Mouse (Mus musculus) large intestine, adult 2 months (tissue): ENCODE data around the gene Deup1. TPM values are rescaled to one million over a fixed set of nuclear protein-coding genes. Genes with fewer than 3 reads are reported as not detected.

Experiments
- DNase-seq: peaks from one replicate; pipeline ENCODE4 v3.0.0-alpha.2; 2012; ENCODE audit warnings: low read depth, low spot score
- WGBS: fragments of 180-500 bp; shearing (Covaris S2); methylation state at CpG from one replicate; pipeline ENCODE4 v1.1.7; 2018; 5-methylcytosine and 5-hydroxymethylcytosine counted together
- polyA plus RNA-seq: library from polyadenylated mRNA; depleted of rRNA; stranded (reverse); fragments of >200 nt; gene quantifications from 2 replicates; pipeline ENCODE4 v1.2.3, GENCODE M21; 2012

Gene Deup1
- polyA plus RNA-seq, 1 experiment: 0.06 TPM

- DNase-seq: no peak
Measured at GRCm38 (mm10) chr9:15536861-15537426, 90.8 kb downstream of the Deup1 start.

GRCm38 (mm10) chr9:15535418-15535817 lies 92.3 kb downstream of the Deup1 start:
- WGBS: 30% methylated on average over 5 of the region's 5 CpGs
- DNase-seq: no peak

More at GRCm38 (mm10) chr9:15536861-15537426, 90.8 kb downstream of the Deup1 start:
- WGBS: 56% methylated on average over 5 of the region's 5 CpGs

- WGBS: 94% methylated on average over 2 of the region's 2 CpGs
- no peak for DNase-seq
Measured at GRCm38 (mm10) chr9:15534110-15534509, 93.6 kb downstream of the Deup1 start.

DNA sequence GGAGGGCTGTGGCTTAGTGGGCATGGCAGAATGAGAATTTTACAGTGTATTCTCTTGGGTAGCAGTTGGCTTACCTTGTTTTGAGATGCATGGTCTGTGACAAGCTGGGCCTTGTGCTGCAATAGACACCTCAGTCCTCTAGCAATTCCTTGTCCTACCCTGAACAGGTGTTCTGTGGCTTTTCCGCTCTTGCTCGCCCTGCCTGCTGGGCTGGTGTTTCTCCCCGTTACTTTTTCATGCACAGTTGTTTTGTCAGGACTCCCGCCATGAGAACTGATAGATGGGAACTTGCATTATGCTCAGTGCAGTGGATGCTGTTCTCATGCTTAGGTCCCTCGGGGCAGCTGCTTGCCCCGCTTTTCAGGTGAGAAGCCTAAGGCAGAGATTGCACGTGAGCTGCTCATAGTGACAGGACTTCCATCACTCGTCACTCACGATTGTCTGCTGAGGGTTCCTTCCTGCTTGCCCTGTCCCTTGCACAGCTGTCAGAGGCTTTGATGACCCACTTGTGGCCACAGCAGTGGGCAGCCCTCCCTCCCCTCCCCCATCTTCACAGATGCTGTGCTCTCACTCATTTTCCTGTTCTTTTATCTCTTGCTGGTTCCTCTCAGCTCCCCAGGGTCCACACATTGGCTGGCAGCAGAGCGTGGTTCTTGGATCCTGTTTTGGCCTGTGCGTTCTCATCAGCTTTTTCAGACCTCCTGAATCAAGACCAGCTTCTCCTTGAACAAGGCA lies 94.2 kb downstream of the Deup1 start:
- 86% methylated on average over 11 of the region's 11 CpGs for WGBS
- no peak for DNase-seq

DNA sequence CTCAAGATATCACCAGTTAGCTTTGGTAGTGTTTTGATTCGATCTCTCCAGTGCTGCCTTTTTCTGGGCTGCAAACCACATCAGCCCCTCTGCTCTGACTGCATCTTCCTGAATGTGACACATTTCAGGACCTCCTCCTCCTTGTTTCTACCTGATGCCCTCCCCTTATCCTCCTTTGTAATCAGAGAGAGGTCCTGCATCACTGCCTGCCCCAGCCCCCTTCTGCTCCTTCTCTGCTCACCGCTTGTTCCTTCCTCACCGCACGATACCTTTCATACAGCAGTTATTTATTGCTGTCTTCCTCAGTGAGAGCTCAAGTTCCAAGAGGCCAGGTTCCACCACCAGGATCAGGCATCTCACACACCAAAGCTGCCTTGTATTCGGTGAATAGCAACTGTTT lies 96.5 kb downstream of the Deup1 start:
- DNase-seq: no peak
- WGBS: 82% methylated on average over 5 of the region's 5 CpGs

GRCm38 (mm10) chr9:15529965-15530320 lies 97.8 kb downstream of the Deup1 start:
- DNase-seq: no peak
- WGBS: 76% methylated on average over 2 of the region's 2 CpGs

DNA sequence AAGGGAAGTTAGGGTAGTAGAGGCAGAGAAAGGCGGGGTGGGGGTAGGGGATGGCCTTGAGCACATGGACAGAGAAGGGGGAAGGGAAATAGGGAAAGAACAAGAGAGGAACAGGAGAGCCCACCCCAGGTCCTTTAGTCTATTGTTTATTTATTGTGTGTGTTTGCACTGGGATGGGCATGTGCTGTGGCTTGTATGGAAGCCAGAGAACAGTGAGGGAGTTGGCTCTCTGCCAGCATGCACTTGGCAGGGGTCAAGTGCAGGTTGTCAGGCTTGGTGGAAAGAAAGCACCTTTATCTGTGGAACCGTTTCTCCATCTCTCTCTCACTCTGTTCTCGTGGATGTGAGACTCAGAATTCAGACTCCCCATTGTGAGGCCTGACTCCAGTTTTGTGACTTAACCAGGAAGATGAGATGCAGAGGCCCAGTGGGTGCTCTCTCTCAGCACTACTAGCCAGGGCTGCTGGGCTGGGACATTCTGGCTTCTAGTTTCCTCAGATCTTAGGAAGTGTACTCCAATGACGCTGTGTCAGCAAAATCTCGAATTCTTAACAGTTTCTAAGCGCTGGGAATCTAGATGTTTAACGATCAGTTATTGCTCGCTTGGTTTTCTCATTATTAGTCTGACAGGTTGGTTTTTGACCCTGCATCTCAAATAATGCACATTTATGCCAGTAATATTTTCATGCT lies 98.3 kb downstream of the Deup1 start:
- no peak for DNase-seq
- 37% methylated on average over 8 of the region's 8 CpGs for WGBS

- no peak for DNase-seq
- WGBS: 46% methylated on average over 7 of the region's 7 CpGs
Measured at GRCm38 (mm10) chr9:15528368-15528767, 99.4 kb downstream of the Deup1 start.

DNA sequence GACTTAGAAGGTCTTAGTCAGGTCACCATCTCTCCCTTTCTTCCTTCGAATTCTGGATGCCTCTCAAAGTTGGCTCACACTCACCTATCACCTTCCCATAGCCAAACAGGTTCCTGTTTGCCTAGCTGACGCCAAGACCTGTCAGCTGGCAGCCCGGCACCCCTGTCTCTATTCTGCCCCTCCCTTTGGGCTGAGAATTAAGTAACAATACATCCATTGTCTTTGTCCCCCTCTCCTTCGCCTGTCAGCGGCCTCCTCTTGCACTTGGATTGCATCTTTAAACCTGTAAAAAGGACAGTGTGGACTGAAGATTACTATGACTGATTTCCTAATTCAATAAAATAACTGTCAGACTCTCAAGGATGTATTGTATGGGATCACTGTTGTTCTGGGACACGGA lies 99.9 kb downstream of the Deup1 start:
- DNase-seq: no peak

GRCm38 (mm10) chr9:15526539-15526938 lies 101.2 kb downstream of the Deup1 start:
- no peak for DNase-seq
- 80% methylated on average over 7 of the region's 7 CpGs for WGBS

More for the DNA sequence above, 99.9 kb downstream of the Deup1 start:
- WGBS: 38% methylated on average over 6 of the region's 6 CpGs

- 62% methylated on average over 8 of the region's 8 CpGs for WGBS
- DNase-seq: no peak
Measured at GRCm38 (mm10) chr9:15525246-15525645, 102.5 kb downstream of the Deup1 start.

- 83% methylated on average over 6 of the region's 6 CpGs for WGBS
- no peak for DNase-seq
Measured at GRCm38 (mm10) chr9:15523646-15524045, 104.1 kb downstream of the Deup1 start.

DNA sequence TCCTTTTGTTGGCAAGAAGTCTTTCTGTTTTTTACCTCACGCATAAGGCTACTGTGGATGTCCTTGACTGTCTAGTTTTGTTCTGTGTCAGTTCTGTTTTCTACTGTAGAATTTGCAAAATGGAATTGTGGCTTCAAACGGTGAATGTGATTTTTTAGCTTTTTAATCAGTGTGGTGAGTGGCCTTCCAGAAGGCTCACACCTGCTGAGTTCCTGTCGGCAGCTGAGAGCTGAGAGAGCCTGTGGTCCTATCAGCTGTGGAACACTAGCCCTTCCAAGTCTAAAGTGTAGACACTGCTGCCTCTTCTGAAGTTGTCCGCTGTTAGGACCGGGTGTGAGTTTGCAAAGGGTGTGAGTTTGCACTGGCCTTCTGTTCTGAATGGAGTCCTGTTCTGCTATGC lies 104.8 kb downstream of the Deup1 start:
- 41% methylated on average over 5 of the region's 5 CpGs for WGBS
- no peak for DNase-seq

- 90% methylated on average over 10 of the region's 10 CpGs for WGBS
- no peak for DNase-seq
Measured at GRCm38 (mm10) chr9:15522348-15522747, 105.4 kb downstream of the Deup1 start.

DNA sequence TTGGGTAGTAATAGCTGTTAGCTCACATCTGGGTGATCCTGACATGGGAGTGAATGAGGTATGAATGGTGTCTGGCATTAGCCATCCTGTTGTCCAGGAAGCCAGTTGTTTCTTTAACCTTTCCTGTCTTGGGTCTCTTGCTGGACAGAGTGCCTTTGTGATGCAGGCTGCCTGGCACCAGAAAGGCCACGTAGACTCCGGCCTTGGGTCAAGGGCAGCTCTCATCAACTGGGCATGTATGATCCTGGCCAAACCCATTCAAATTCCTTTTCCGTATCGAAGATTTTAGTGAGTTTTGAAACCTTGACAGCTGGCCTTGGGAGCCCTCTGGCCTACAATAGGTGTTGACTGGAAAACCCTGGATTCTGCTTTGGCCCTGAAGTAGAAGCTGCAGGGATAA lies 109.8 kb downstream of the Deup1 start:
- no peak for DNase-seq
- WGBS: 87% methylated on average over 4 of the region's 4 CpGs

GRCm38 (mm10) chr9:15516007-15516406 lies 111.7 kb downstream of the Deup1 start:
- DNase-seq: no peak
- 86% methylated on average over 2 of the region's 2 CpGs for WGBS

DNA sequence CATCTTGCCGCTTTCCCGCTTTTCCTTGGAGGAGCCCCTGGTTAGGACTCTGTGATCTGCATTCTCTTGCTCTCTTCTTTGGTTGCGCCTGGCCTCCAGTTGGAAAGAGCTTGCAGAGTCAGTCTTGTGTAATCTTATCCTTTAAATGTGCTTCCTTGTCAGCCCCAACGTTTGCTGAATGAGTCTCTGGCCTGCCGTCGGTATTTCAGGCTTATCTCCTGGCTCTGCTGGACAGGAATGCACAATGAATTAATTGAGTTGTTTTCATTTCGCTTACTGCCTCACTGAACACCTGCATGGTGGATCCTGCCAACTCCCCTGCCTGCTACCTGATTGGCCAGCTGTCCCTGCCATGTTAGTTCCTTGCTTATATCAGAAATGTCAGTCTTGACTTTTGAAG lies 114.8 kb downstream of the Deup1 start:
- WGBS: 35% methylated on average over 7 of the region's 7 CpGs

GRCm38 (mm10) chr9:15510557-15511310 lies 117.0 kb downstream of the Deup1 start:
- 18% methylated on average over 3 of the region's 3 CpGs for WGBS
- DNase-seq: no peak

More for the DNA sequence above, 114.8 kb downstream of the Deup1 start:
- DNase-seq: no peak
